In genomic region chr9:113932501-113932900, GRCm38 (mm10) we compare ENCODE assay signal across 8 mouse cellular contexts. TPM values are rescaled to one million over a fixed set of nuclear protein-coding genes. Genes with fewer than 3 reads are reported as not detected.
DNase-seq lines count a peak whose midpoint lies in the region; ATAC-seq lines count a peak whose summit lies in the region.

No protein-coding gene starts in this region.

- DNase-seq in heart, adult 11 months: peak; percentile 87
- no peak for DNase-seq in heart, postnatal 4 days
- peak; percentile 26 for DNase-seq in NIH3T3 (ENCODE audit: low read depth)
- peak; percentile 74 for DNase-seq in heart, embryonic 10.5 days (ENCODE audit: low spot score)
- DNase-seq in kidney, postnatal 14 days: peak; percentile 10
- no peak for DNase-seq in thymus, postnatal 4 days
- DNase-seq in layer of hippocampus, adult 9-10 months (ENCODE audit: low spot score): no peak

- peak overlapping the region; percentile 88 for H3K4me2 ChIP-seq in neural tube, embryonic 12.5 days (replicated peaks)

- ATAC-seq in neural tube, embryonic 12.5 days (ENCODE audit: low FRiP score, low read depth): no peak

- H3K4me3 ChIP-seq in heart, embryonic 10.5 days: peak overlapping the region; percentile 89
- H3K4me3 ChIP-seq in neural tube, embryonic 12.5 days: peak overlapping the region; percentile 98

- no peaks in the 10 kb centered on the region for H3K36me3 ChIP-seq in heart, embryonic 10.5 days
- no peaks in the 10 kb centered on the region for H3K36me3 ChIP-seq in neural tube, embryonic 12.5 days

- H3K27ac ChIP-seq in heart, embryonic 10.5 days: peak overlapping the region; percentile 91
- 0 out of 2 replicates have a peak overlapping the region, but pooled peaks have one; percentile 10 for H3K27ac ChIP-seq in neural tube, embryonic 12.5 days

- no peaks in the 10 kb centered on the region for H3K27me3 ChIP-seq in heart, embryonic 10.5 days (ENCODE audit: insufficient read depth, poor library complexity, severe bottlenecking)
- no peaks in the 10 kb centered on the region for H3K27me3 ChIP-seq in neural tube, embryonic 12.5 days (replicated peaks)

- H3K9ac ChIP-seq in neural tube, embryonic 12.5 days: peak overlapping the region; percentile 95

- 25% methylated on average over 11 of the region's 11 CpGs for WGBS in heart, embryonic 10.5 days
- 25% methylated on average over 11 of the region's 11 CpGs for WGBS in neural tube, embryonic 12.5 days

- peaks cover 20% of the 10 kb centered on the region for H3K4me1 ChIP-seq in heart, embryonic 10.5 days
- peaks cover 25% of the 10 kb centered on the region for H3K4me1 ChIP-seq in neural tube, embryonic 12.5 days

- H3K9me3 ChIP-seq in heart, embryonic 10.5 days: no peaks in the 10 kb centered on the region
- no peaks in the 10 kb centered on the region for H3K9me3 ChIP-seq in neural tube, embryonic 12.5 days

RNA-seq across cellular contexts. Expression of gene Ubp1, which starts 1.8 kb away (rescaled TPM):
- total RNA-seq in heart, postnatal 4 days (2021): 10 to 100 TPM; 39.1 to 39.8 TPM
- 28.5 and 38.3 TPM in 2 replicates for polyA plus RNA-seq in heart, embryonic 10.5 days (2016; fragmentation: Nextera tagmentation; extraction: Ambion mirVana)
- 49.3 and 52.0 TPM in 2 replicates for polyA plus RNA-seq in neural tube, embryonic 12.5 days (2016; fragmentation: Nextera tagmentation; extraction: Ambion mirVana)

Comparison
In these comparisons a context has a peak if more than half of its experiments do, and no peak if none do; other contexts are left out.
1. DNase-seq: peak in heart, adult 11 months (single experiment), NIH3T3 (single experiment), heart, embryonic 10.5 days (single experiment) and kidney, postnatal 14 days (single experiment); none in heart, postnatal 4 days (single experiment), thymus, postnatal 4 days (single experiment) and layer of hippocampus, adult 9-10 months (single experiment).